Mouse (Mus musculus): Measurements from ENCODE around the gene Rnase4. TPM values are rescaled to one million over a fixed set of nuclear protein-coding genes. Genes with fewer than 3 reads are reported as not detected.

Gene Rnase4
- 25.0 and 29.7 TPM in 2 replicates for polyA plus RNA-seq (2014; fragmentation: Nextera tagmentation; extraction: Ambion mirVana)

GRCm38 (mm10) chr14:51090921-51091900, at the start of gene Rnase4, which contains the start of gene Ang:
Gene Rnase4, plus strand, starts transcription at chr14:51091077.
Gene Ang, plus strand, starts transcription at chr14:51091150.
- no peak for ATAC-seq (ENCODE audit: insufficient number of reproducible peaks, insufficient read depth, low FRiP score, low read depth)
- Histone ChIP-seq H3K36me3 (ENCODE audit: control insufficient read depth, insufficient read depth, low read length) (no peaks in the 10 kb centered on the region), H3K4me2 (ENCODE audit: low read length) (peak within 1 kb of the TSS; percentile 82), H3K9ac (ENCODE audit: low read length) (peak within 1 kb of the TSS; percentile 76), H3K4me3 (ENCODE audit: control insufficient read depth in 1 of 2, insufficient read depth in 1 of 2, low read depth in 1 of 2, low read length in 2 of 2) (peak within 1 kb of the TSS; percentile 78 to 98), H3K4me1 (ENCODE audit: control insufficient read depth in 2 of 2, insufficient read depth in 2 of 2, low read length in 2 of 2) (peaks cover 5 to 10% of the 10 kb centered on the region in 2 experiments; a peak in 3 of 4 replicates), H3K27me3 (ENCODE audit: control insufficient read depth, insufficient read depth, low read length) (no peaks in the 10 kb centered on the region), H3K9me3 (ENCODE audit: control insufficient read depth, low read length) (no peaks in the 10 kb centered on the region), H3K27ac (replicated peaks in 1 of 2; ENCODE audit: control insufficient read depth in 1 of 2, insufficient read depth in 1 of 2, low read depth in 2 of 2, low read length in 2 of 2) (peak within 1 kb of the TSS; percentile 84 to 97)
- WGBS, result 8% methylated on average over 33 of the region's 33 CpGs

GRCm38 (mm10) chr14:51041769-51042168, 49.1 kb upstream of the Rnase4 start, which contains the start of gene Rnase9:
Gene Rnase9, minus strand, starts transcription at chr14:51041869.
- Histone ChIP-seq H3K36me3 (ENCODE audit: control insufficient read depth, insufficient read depth, low read length) (no peaks in the 10 kb centered on the region), H3K4me1 (ENCODE audit: control insufficient read depth in 2 of 2, insufficient read depth in 2 of 2, low read length in 2 of 2) (peaks cover 5 to 10% of the 10 kb centered on the region in 2 experiments; a peak in 3 of 4 replicates), H3K9ac (ENCODE audit: low read length) (no peak within 1 kb of the TSS), H3K4me2 (ENCODE audit: low read length) (no peak within 1 kb of the TSS), H3K4me3 (ENCODE audit: control insufficient read depth in 1 of 2, insufficient read depth in 1 of 2, low read depth in 1 of 2, low read length in 2 of 2) (no peak within 1 kb of the TSS), H3K27ac (replicated peaks in 1 of 2; ENCODE audit: control insufficient read depth in 1 of 2, insufficient read depth in 1 of 2, low read depth in 2 of 2, low read length in 2 of 2) (no peak within 1 kb of the TSS), H3K9me3 (ENCODE audit: control insufficient read depth, low read length) (no peaks in the 10 kb centered on the region), H3K27me3 (ENCODE audit: control insufficient read depth, insufficient read depth, low read length) (no peaks in the 10 kb centered on the region)
- no peak for ATAC-seq (ENCODE audit: insufficient number of reproducible peaks, insufficient read depth, low FRiP score, low read depth)
- 81% methylated on average over 6 of the region's 6 CpGs for WGBS

GRCm38 (mm10) chr14:51047846-51048245, 43.0 kb upstream of the Rnase4 start:
- no peaks in the 10 kb centered on the region for H3K27me3 ChIP-seq (ENCODE audit: control insufficient read depth, insufficient read depth, low read length)
- WGBS, result 34% methylated on average over 5 of the region's 5 CpGs
- no peak overlapping the region for H3K4me3 ChIP-seq (ENCODE audit: control insufficient read depth in 1 of 2, insufficient read depth in 1 of 2, low read depth in 1 of 2, low read length in 2 of 2)
- no peaks in the 10 kb centered on the region for H3K36me3 ChIP-seq (ENCODE audit: control insufficient read depth, insufficient read depth, low read length)
- ATAC-seq (ENCODE audit: insufficient number of reproducible peaks, insufficient read depth, low FRiP score, low read depth), result no peak
- no peak overlapping the region for H3K27ac ChIP-seq (replicated peaks in 1 of 2; ENCODE audit: control insufficient read depth in 1 of 2, insufficient read depth in 1 of 2, low read depth in 2 of 2, low read length in 2 of 2)
- no peaks in the 10 kb centered on the region; a peak in 1 of 4 replicates for H3K4me1 ChIP-seq (ENCODE audit: control insufficient read depth in 2 of 2, insufficient read depth in 2 of 2, low read length in 2 of 2)
- no peaks in the 10 kb centered on the region for H3K9me3 ChIP-seq (ENCODE audit: control insufficient read depth, low read length)
- no peak overlapping the region for H3K9ac ChIP-seq (ENCODE audit: low read length)
- no peak overlapping the region for H3K4me2 ChIP-seq (ENCODE audit: low read length)

- Histone ChIP-seq H3K9ac (ENCODE audit: low read length) (no peak within 1 kb of the TSS), H3K4me3 (ENCODE audit: control insufficient read depth in 1 of 2, insufficient read depth in 1 of 2, low read depth in 1 of 2, low read length in 2 of 2) (no peak within 1 kb of the TSS)
- no peak for ATAC-seq (ENCODE audit: insufficient number of reproducible peaks, insufficient read depth, low FRiP score, low read depth)
Observed at GRCm38 (mm10) chr14:51050063-51050462, 40.8 kb upstream of the Rnase4 start, which contains the start of gene Rnase11. Gene Rnase11, minus strand, starts transcription at chr14:51050163.

GRCm38 (mm10) chr14:51051941-51052340, 38.9 kb upstream of the Rnase4 start:
- no peaks in the 10 kb centered on the region for H3K36me3 ChIP-seq (ENCODE audit: control insufficient read depth, insufficient read depth, low read length)
- H3K27me3 ChIP-seq (ENCODE audit: control insufficient read depth, insufficient read depth, low read length), result no peaks in the 10 kb centered on the region
- H3K4me3 ChIP-seq (ENCODE audit: control insufficient read depth in 1 of 2, insufficient read depth in 1 of 2, low read depth in 1 of 2, low read length in 2 of 2), result no peak overlapping the region
- ATAC-seq (ENCODE audit: insufficient number of reproducible peaks, insufficient read depth, low FRiP score, low read depth), result no peak
- 53% methylated on average over 5 of the region's 5 CpGs for WGBS
- H3K4me2 ChIP-seq (ENCODE audit: low read length), result no peak overlapping the region
- peaks cover 0 to 7% of the 10 kb centered on the region in 2 experiments; a peak in 1 of 4 replicates for H3K4me1 ChIP-seq (ENCODE audit: control insufficient read depth in 2 of 2, insufficient read depth in 2 of 2, low read length in 2 of 2)
- H3K9ac ChIP-seq (ENCODE audit: low read length), result no peak overlapping the region
- no peak overlapping the region for H3K27ac ChIP-seq (replicated peaks in 1 of 2; ENCODE audit: control insufficient read depth in 1 of 2, insufficient read depth in 1 of 2, low read depth in 2 of 2, low read length in 2 of 2)
- no peaks in the 10 kb centered on the region for H3K9me3 ChIP-seq (ENCODE audit: control insufficient read depth, low read length)

More at GRCm38 (mm10) chr14:51050063-51050462, 40.8 kb upstream of the Rnase4 start, which contains the start of gene Rnase11:
- H3K4me1 ChIP-seq (ENCODE audit: control insufficient read depth in 2 of 2, insufficient read depth in 2 of 2, low read length in 2 of 2), result peaks cover 0 to 7% of the 10 kb centered on the region in 2 experiments; a peak in 1 of 4 replicates
- no peak within 1 kb of the TSS for H3K27ac ChIP-seq (replicated peaks in 1 of 2; ENCODE audit: control insufficient read depth in 1 of 2, insufficient read depth in 1 of 2, low read depth in 2 of 2, low read length in 2 of 2)
- H3K9me3 ChIP-seq (ENCODE audit: control insufficient read depth, low read length), result no peaks in the 10 kb centered on the region
- no peaks in the 10 kb centered on the region for H3K36me3 ChIP-seq (ENCODE audit: control insufficient read depth, insufficient read depth, low read length)
- no peak within 1 kb of the TSS for H3K4me2 ChIP-seq (ENCODE audit: low read length)
- no peaks in the 10 kb centered on the region for H3K27me3 ChIP-seq (ENCODE audit: control insufficient read depth, insufficient read depth, low read length)
- WGBS, result 74% methylated on average over 2 of the region's 2 CpGs

- ATAC-seq (ENCODE audit: insufficient number of reproducible peaks, insufficient read depth, low FRiP score, low read depth), result no peak
- Histone ChIP-seq H3K4me3 (ENCODE audit: control insufficient read depth in 1 of 2, insufficient read depth in 1 of 2, low read depth in 1 of 2, low read length in 2 of 2) (no peak overlapping the region), H3K27ac (replicated peaks in 1 of 2; ENCODE audit: control insufficient read depth in 1 of 2, insufficient read depth in 1 of 2, low read depth in 2 of 2, low read length in 2 of 2) (no peak overlapping the region), H3K36me3 (ENCODE audit: control insufficient read depth, insufficient read depth, low read length) (no peaks in the 10 kb centered on the region), H3K9me3 (ENCODE audit: control insufficient read depth, low read length) (no peaks in the 10 kb centered on the region), H3K4me2 (ENCODE audit: low read length) (no peak overlapping the region), H3K9ac (ENCODE audit: low read length) (no peak overlapping the region), H3K4me1 (ENCODE audit: control insufficient read depth in 2 of 2, insufficient read depth in 2 of 2, low read length in 2 of 2) (peaks cover 4 to 7% of the 10 kb centered on the region in 2 experiments; a peak in 2 of 4 replicates), H3K27me3 (ENCODE audit: control insufficient read depth, insufficient read depth, low read length) (no peaks in the 10 kb centered on the region)
- 71% methylated on average over 5 of the region's 5 CpGs for WGBS
Observed at GRCm38 (mm10) chr14:51053176-51053575, 37.7 kb upstream of the Rnase4 start.

- no peaks in the 10 kb centered on the region for H3K27me3 ChIP-seq (ENCODE audit: control insufficient read depth, insufficient read depth, low read length)
- H3K36me3 ChIP-seq (ENCODE audit: control insufficient read depth, insufficient read depth, low read length), result no peaks in the 10 kb centered on the region
- H3K9me3 ChIP-seq (ENCODE audit: control insufficient read depth, low read length), result no peaks in the 10 kb centered on the region
- ATAC-seq (ENCODE audit: insufficient number of reproducible peaks, insufficient read depth, low FRiP score, low read depth), result no peak
- H3K9ac ChIP-seq (ENCODE audit: low read length), result no peak overlapping the region
- H3K4me3 ChIP-seq (ENCODE audit: control insufficient read depth in 1 of 2, insufficient read depth in 1 of 2, low read depth in 1 of 2, low read length in 2 of 2), result no peak overlapping the region
- H3K4me1 ChIP-seq (ENCODE audit: control insufficient read depth in 2 of 2, insufficient read depth in 2 of 2, low read length in 2 of 2), result peaks cover 4 to 7% of the 10 kb centered on the region in 2 experiments; a peak in 2 of 4 replicates
- H3K4me2 ChIP-seq (ENCODE audit: low read length), result no peak overlapping the region
- WGBS, result 73% methylated on average over 13 of the region's 13 CpGs
- no peak overlapping the region for H3K27ac ChIP-seq (replicated peaks in 1 of 2; ENCODE audit: control insufficient read depth in 1 of 2, insufficient read depth in 1 of 2, low read depth in 2 of 2, low read length in 2 of 2)
Observed at GRCm38 (mm10) chr14:51054243-51055237, 36.3 kb upstream of the Rnase4 start.

Measured in heart, embryonic 14.5 days (tissue).